Mouse (Mus musculus): Measurements from ENCODE around the gene Slc38a6. TPM values are rescaled to one million over a fixed set of nuclear protein-coding genes. Genes with fewer than 3 reads are reported as not detected.
A peak's percentile ranks its signal among the peaks of the same experiment; 100 is the strongest.

Gene Slc38a6
- total RNA-seq (2017): 3.6 and 6.0 TPM in 2 replicates

DNA sequence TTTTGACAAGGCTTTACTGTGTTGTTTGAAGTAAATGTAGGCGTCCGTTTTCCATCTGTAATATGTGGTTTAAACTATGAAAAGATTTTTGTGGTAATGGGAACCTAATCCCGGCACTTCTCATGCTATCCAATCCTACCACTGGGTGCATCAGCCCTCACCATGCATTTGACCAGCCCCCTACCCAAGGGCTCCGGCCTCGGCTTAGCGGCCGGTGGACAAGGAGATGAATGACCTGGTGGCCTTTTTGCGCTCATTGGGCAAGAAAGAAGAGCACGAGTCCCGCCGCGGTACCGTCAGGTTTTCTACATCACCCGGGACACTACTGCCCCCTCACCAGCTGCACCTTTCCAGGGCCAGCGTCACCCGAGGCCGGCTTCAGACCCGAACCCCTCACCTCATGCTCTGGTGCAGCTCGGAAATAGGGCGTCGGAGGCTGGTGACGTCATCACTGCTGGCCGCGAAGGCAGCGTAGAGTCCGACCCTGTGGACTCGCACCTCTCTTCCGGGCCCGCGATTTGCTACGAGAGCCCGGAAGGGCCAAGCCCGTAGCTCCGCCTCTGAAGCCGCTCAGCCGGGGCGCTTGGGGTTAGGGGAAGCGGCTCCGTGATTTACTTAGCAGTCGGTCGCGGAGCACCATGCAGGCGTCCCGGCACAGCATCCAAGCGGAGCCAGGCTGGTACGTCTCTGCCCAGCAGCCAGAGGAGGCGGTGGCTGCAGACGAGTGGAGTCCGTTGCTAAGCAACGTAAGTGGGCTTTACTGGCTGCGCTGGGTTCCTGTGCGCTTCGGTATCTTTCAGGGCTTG lies at the start of gene Slc38a6, which contains the start of gene Trmt5:
TSS of gene Slc38a6 (plus strand) at position 493 of the 806 bp plus-strand sequence.
TSS of gene Trmt5 (minus strand) at position 424 of the 806 bp plus-strand sequence.
- ATAC-seq (replicated peaks; ENCODE audit: low read depth, poor library complexity, severe bottlenecking): peak; percentile 97

DNA sequence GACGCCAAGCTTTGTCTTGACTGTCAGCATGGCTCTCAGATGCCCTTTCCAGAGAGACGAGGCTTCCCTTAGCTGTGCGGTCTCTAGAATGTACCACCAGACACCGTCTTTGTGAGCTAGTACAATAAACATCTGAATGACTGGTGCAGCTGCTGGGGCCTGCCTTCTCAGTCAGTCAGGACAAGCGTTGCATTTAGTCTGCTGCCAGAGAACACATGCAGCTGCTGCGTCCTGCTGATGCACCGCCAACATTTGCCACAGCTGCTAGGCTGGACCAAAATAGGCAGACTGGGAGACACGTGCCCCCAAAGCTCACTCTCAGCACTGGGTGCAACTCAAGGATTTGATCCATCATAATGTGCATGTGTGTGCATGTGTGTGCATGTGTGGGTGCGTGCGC lies 44.6 kb upstream of the Slc38a6 start:
- ATAC-seq (replicated peaks; ENCODE audit: low read depth, poor library complexity, severe bottlenecking): no peak

DNA sequence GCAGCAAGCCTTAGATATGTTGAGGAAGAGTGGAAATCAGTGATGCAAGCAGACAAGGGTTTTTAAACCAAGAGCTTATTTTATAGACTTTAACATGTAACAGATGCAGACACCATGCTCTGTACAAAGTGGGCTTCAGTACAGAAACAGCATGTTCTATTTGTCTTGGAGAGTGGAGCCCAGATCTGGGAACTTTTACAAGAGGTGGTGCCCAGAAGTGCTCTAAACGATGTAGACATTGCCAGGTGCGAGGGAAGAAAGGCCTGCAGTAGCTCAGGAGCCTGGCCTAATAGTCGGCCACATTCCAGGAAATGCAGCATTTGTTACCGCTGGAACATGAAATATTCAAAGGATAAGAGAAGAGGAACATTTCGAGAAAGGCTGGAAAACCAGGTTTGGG lies 40.9 kb upstream of the Slc38a6 start:
- ATAC-seq (replicated peaks; ENCODE audit: low read depth, poor library complexity, severe bottlenecking): no peak

DNA sequence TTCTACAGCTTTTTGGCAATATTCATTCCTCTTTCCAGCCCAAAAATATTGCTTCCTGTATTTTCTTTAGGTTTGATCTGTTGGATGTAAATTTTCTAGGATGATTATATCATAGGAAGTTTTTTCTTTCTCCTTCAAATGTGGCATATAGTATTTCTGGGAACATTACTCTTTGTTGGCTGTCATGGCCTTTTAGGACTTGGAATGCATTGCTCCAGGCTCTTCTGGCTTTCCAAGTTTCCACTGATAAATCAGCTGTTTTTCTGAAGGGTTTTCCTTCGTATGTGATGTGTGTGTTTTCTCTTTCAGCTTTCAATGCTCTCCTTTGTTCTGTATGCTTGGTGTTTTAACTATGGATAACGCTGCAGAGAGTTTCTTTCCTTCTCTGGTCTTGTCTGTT lies 31.6 kb upstream of the Slc38a6 start:
- ATAC-seq (replicated peaks; ENCODE audit: low read depth, poor library complexity, severe bottlenecking): no peak

DNA sequence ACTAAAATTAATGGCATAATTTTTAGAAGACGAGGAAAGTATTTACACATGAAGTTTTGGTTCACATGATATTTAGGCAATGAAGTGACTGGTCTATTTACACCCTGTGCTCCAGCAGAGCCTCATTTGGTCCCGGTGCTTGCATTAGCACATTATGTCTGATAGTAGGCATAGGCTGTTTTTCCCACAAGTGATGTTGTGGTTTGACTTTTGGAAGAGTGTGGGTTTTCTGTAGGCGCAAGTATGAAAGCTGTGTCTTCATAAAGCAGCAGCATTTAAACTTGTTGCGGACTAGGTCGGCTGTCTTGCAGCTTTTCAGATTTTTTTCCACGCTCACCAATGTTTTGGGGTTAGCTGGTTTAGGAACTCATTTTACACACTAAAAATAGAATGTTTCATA lies 27.3 kb upstream of the Slc38a6 start:
- no peak for ATAC-seq (replicated peaks; ENCODE audit: low read depth, poor library complexity, severe bottlenecking)

DNA sequence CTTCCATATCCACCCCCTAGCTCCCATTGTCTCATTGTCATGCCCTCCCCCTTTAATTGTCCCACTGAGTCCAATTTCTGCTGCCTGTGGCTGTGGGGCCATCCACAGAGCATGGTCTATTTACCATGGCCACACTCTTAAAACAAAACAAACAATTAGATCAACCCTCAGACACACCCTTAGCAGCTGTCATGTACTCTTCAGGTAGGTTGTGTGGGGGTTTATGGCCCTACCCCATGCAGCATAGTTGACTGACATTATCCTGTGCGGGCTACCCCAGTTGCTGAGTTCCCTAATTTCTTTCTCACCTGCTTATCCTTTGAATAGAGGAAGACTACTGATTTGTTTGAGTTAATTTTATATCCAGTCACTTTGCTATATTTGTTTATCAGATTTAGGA lies 26.2 kb upstream of the Slc38a6 start:
- no peak for ATAC-seq (replicated peaks; ENCODE audit: low read depth, poor library complexity, severe bottlenecking)

DNA sequence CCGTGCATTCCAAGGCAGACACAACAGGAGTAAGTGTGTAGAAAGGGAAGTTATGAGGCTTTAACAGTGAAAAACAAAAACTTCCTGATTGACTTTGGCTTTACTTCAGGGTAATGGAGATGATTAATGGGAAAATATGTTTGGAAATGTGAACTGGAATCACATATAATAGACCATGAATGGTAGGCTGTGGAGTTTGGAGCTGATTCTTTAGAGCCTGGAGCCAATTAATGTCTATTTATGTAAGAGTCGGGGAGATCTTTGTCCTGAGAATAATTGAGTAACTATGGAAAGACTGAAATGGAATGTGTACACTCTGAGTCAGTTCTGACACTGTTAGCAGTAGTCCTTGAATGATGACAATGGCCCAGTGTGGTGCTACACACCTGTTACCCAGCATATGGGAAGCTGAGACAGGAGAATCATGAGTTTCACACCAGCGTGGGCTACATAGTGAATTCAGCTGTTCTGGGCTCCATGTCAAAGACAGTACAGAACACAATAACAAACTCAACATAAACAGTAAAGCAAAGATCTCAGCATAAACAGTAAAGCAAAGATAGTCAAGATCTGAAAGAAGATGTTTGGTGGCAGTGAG lies 21.1 kb upstream of the Slc38a6 start:
- ATAC-seq (replicated peaks; ENCODE audit: low read depth, poor library complexity, severe bottlenecking): no peak

DNA sequence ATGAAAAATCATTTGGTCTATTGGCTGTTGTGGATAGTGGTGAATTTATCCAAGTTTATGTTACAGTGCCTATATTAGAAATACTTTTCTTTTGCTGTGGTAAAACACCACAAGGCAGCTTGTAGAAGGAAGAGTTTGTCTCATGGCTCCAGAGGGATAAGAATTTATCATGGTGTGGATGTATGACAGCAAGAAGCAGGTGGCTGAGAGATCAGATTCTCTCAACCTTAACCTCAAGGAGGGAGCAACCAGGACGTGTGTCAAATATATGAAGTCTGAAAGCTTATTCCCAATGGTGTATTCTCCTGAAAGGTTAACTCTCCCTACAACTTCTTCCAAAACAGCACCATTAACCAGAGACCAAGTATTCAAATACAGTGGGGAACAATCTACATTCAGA lies 20.0 kb upstream of the Slc38a6 start:
- ATAC-seq (replicated peaks; ENCODE audit: low read depth, poor library complexity, severe bottlenecking): no peak

DNA sequence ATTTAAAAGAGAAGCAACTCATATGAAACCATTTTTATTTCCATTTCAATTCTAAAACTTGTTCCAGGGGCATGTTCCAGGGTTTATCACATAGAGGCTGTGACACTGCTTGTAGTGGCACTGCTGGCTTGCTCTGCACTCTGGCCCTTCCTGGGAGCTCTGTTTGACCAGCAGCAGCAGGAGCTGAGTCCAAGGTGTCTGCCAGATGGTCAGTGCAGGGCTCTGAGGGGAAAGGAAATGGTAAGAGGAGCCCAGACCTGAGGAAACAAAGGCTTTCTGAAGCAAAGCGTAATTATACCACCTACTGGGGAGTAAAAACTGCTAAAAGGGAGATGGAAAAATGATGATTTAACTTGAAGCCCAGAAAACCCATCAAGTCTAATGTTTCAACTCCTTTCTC lies 18.1 kb upstream of the Slc38a6 start:
- no peak for ATAC-seq (replicated peaks; ENCODE audit: low read depth, poor library complexity, severe bottlenecking)

DNA sequence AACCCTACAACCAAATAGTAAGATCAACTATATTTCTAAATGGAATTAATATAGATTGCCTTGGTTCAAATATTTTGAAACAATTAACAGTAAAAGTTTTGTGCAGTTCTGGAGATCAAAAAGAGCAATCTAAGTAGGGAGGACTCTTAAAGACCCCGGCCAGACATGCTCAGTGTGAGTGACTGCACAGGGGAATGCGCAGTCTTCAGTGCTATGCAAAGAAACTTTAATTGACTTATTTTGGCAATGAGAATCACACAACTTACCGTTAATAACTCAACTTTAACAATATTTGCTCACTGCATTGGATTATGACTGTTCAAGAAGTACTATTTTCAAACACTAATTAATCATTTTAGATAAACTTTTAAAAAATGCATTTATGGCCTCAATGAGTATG lies 17.0 kb upstream of the Slc38a6 start:
- ATAC-seq (replicated peaks; ENCODE audit: low read depth, poor library complexity, severe bottlenecking): no peak

DNA sequence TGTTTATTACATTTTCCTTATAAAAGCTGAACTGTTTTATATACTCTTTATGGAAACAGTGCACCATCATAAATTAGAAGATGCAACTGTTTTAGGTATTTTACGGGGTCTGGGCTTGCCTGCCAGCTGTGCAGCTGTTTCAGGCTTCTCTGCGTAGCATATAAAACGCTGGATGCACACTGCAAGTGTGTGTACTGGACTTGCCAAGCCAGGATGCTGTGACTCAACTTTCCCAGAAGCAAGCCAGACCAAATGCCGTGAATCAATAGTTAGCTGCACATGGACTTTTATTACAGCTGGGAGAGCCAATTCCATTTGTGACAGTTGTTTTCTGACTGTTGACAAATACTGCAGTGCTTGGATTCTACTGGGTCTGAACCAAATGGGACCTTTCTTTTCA lies 16.6 kb upstream of the Slc38a6 start:
- no peak for ATAC-seq (replicated peaks; ENCODE audit: low read depth, poor library complexity, severe bottlenecking)

DNA sequence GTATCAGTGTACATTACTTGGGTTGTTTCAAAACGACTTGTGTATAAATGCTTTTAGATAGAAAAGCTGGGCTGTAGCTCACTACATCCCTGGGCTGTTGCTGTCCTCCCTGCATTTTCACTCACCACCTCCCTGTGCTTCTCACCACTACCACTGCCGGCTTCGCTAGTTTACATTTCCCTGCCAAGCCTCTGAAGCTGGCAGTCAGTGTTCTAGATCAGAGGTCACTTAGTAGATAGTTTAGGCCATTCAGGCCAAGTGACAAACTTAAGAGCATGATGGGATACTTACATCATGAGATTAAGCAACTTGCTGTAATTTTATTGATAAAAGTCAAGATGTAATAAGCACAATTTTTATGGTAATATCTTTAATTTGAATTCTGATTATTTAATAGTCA lies 11.7 kb upstream of the Slc38a6 start:
- no peak for ATAC-seq (replicated peaks; ENCODE audit: low read depth, poor library complexity, severe bottlenecking)

DNA sequence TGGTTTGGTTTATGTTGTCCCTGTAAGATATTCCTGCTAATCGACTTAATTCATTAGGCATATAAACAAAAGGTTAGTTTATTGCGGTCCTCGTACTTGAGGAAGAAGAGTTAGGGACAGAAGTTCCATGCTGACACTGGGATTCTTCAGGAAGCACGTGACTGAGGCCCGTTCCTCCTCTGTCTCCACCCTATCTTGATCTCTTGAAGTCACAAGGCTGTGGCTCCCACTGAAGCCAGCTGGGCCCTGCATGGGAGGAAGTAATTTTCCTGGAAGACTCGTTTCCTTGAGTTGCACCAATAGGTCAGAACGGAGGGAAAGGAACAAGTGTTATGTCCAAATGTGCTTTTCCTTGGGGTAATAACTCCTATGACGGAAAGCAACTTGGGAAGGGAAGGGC lies 1.0 kb downstream of the Slc38a6 start:
- no peak for ATAC-seq (replicated peaks; ENCODE audit: low read depth, poor library complexity, severe bottlenecking)

DNA sequence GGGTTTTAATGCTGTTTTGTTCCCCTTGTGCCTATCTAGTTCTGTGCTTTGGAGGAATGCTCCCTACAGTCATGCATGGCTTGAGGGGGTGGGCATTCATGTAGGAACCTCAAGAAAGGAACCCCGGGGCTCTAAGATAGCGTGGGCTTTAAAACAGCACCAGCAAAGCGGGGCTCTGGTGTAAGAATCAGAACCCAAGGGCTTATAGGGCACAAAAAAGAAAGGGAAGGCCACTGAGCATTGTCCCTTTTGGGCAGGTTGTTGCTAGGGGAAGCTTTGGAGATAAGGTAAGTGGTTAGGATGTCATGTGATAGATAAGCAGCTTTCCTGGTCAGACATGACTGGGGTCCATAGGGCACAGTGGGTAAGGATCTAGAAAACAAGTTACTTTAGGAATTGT lies 2.0 kb downstream of the Slc38a6 start:
- no peak for ATAC-seq (replicated peaks; ENCODE audit: low read depth, poor library complexity, severe bottlenecking)

DNA sequence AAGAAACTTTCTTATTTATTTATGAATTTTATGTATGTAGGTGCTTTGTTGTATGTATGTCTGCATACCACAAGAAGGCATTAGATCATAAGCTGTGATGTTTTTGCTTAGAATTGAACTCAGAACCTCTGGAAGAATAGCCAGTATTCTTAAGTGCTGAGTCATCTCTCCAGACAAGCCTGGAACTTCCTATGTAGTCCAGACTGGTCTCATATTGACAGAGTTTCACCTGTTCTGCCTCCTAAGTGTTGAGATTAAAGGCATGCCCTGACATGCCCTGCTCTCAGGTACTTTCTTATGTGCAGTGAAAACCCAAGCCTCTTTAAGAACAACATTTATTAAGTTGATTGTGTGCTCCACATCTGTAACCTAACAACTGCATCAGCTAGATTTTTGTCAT lies 8.3 kb downstream of the Slc38a6 start:
- no peak for ATAC-seq (replicated peaks; ENCODE audit: low read depth, poor library complexity, severe bottlenecking)

DNA sequence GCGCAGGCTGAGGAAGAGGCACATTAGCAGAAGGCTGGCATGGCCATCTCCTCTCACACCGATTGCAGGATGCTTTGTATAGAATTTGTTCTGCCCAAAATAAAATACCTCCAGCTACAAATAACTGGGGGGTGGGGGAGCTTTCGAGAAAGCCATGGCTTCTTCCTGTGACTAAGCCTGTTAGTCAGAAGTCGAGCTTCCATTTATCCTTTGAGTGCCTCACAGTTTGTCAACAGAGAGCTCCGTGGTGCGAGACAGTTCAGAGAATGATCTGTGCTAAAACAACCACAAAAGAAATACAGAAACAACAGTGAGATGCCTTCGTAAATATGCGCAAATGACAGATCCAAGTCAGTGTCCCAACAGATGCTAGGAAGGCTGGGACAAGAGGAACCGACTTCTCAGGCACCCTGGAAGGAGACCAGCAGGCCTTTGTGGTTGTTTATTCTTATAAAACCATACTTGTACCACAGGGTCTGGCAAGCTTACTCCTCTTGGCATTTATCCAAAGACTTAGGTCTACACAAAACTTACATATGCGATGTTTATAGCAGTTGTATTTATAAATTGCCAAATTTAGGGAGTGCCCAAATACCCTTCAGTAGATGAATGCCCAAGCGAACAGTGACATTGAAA lies 9.0 kb downstream of the Slc38a6 start:
- ATAC-seq (replicated peaks; ENCODE audit: low read depth, poor library complexity, severe bottlenecking): no peak

DNA sequence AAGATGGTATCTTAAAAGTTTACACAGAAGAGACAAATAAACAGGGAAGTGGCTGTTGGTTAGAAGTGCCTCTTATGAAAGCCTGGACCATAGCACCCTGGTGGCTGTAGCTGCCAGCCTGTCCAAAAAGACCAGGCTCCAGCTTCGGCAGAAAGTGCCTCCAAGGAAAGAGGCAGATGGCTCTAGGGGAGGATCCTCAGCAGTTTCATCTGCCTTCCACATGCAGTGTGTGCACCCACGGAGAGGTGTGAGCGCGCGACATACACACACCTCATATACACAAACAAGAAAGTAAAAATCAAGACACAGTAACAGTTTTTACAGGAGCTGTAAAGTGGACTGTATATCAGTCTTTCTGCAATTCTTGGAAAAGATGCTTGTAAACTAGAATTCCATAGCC lies 12.0 kb downstream of the Slc38a6 start:
- no peak for ATAC-seq (replicated peaks; ENCODE audit: low read depth, poor library complexity, severe bottlenecking)

DNA sequence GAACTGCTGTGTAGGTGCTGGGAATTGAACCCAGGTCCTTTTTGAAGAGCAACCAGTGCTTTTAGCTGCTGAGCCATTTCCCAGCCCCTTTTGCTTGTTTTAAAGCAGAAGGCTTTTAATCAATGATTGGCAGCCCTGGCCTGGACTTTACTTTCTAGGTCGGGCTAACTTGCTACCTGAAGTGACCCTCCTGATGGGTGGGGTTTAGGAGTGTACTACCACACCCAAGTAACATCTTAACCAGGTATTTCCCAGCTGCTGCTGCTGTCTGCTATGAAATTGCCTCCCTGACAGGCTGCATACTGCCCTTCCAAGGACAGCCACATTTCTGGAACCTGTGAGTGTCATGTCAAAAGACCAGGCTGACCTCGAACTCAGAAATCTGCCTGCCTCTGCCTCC lies 14.0 kb downstream of the Slc38a6 start:
- no peak for ATAC-seq (replicated peaks; ENCODE audit: low read depth, poor library complexity, severe bottlenecking)

DNA sequence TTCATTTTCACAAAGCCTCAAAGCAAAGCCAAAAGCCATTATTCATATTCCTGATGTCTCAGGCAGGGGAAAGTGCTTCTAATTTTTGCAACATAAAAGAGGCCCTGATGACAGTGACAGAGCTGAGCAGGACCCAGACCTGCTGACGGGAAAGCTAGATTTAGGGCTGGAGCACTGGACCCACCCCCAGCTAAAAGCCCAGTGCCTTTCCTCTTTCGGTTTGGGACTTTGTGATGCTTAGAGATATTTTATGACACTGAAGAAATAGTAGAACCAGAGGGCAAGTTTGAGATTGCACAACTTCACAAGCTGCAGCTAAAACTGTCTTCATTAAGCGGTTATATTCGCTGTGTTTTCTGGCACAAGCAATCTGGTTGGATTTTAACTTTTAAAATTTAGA lies 18.1 kb downstream of the Slc38a6 start:
- ATAC-seq (replicated peaks; ENCODE audit: low read depth, poor library complexity, severe bottlenecking): peak; percentile 71; the same call in 1 of the 2 replicates

DNA sequence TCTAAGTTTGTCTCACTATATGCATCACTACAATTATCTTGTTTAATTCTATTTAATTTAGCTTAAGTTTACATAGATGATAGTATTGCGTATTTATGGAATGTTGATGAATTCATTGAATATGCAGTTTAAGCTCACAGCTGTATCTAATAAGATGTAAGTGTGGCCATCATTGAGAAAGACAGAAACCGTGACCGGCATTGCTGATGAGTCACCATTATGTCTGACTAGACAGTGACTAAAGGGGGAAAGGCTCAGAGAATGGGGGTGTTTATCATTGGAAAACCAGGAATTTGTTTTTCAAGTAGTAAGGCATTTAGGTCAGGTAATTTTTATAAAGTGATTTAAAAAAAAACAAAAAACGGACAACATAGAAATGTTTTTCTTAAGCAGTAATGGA lies 21.2 kb downstream of the Slc38a6 start:
- ATAC-seq (replicated peaks; ENCODE audit: low read depth, poor library complexity, severe bottlenecking): no peak

DNA sequence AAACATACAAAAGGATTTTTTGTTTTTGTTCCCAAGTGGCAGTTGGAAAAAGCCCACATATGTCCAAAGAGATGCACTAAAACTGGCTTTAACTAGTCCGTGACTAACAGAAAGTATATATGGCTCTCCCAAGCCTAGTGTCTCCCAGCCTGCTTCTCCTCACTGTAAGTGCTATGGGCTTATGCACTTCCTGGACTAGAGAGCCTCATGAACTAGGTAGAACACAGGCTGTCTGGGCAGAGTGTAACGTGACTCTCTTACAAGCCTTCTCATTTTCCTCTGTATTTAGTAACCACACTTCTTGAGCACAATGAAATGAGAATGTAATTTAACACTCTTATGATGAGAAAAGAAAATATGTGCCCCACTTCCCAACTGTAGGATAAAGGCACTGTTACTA lies 22.1 kb downstream of the Slc38a6 start:
- ATAC-seq (replicated peaks; ENCODE audit: low read depth, poor library complexity, severe bottlenecking): no peak

Data from common myeloid progenitor, adult 5-6 weeks (primary cell).